Mouse (Mus musculus) E14TG2a.4 (cell line): ENCODE results near the gene Ift81.

Experiments
- CTCF ChIP-seq: conservative IDR thresholded peaks from 2 replicates; pipeline ENCODE4 v1.5.1; 2014; ENCODE audit warnings: low read length
- POU5F1 ChIP-seq: IDR thresholded peaks from 2 replicates; pipeline ENCODE4 v1.6.1; 2014; ENCODE audit warnings: low read length, borderline replicate concordance

- TF ChIP-seq CTCF (no peak), POU5F1 (no peak)
These were observed 53.7 kb downstream of the Ift81 start for GRCm38 (mm10) chr5:122560654-122561053.
